Mouse (Mus musculus): ENCODE data around the gene Slc12a7.
"Not testable (repeated sequence)": the region's sequence is repeated elsewhere in the genome, so short reads cannot be mapped to it uniquely, and the experiment has no call there.

Slc12a7 gene

DNA sequence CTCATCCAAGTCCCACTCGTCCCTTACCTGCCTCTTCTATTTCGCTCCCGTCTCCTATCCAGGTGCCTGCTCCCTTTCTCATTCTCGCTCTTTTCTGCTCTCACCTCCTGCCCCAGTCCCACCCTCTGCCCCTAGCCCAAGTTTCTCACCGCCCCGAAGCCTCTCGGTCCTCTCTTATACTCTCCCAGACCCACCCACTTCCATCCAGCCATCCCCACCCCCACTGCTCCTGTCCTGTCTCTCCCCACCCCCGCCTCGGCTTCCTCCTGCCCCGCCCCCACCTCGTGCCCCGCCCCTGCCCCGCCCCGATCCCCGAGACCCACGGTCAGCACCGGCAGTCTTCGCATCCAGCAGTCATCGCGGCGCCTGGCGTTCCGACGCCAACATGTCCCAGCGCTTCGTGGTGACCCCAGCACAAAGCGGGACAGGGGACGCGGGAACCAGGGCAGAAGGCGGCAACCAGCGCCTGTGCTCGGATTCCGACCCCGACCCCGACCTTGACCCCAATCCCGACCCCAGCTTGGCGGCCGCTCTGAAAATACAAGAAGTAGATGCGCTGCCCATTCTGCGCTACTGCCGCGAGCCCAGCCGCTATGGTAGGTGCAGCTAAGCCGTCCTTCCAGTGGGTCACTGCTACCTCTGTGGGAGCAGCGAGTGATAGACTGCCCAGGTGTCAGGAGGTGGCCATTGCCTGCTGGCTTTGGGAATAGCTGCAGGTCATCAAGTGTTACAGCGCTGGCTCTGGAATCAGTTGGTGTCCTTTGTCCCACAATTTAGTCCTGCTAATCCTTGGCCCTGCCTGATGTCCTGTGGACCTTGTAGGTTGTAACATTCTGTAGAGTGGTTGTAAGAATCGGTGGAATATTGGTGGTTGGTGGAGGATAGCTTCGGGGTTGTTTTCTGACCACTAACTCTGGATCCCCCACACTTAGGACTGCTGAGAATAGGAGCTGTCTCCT, at the start of gene Slc12a7:
Gene Slc12a7 (plus strand): TSS at position 353 of the 959 bp plus-strand sequence.
- DNase-seq (ENCODE audit: low spot score in 2 of 2), result no peak

- no peak for DNase-seq (ENCODE audit: low spot score in 2 of 2)
Measured at GRCm38 (mm10) chr13:73683682-73684081, 49.2 kb upstream of the Slc12a7 start.

DNA sequence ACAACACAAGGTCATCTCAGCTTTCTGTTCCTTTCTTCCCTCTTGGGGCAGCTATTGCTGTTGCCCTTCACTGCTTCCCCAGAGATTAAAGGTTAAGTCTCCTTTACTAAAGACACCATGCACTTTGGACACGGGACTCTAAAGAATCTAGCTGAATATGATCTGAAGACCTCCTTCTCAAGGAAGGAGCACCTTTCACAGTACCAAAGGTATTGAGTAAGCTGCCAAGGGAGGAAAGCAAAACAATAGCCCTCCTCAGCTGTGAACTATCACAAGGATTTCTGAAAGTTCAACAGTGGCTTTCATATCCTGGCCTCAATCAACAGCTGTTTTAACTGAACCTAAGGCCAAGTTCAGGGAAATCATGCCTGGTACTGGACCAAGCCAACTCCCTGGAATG, 48.5 kb upstream of the Slc12a7 start:
- DNase-seq (ENCODE audit: low spot score in 2 of 2), result no peak

GRCm38 (mm10) chr13:73685502-73685901, 47.4 kb upstream of the Slc12a7 start:
- DNase-seq (ENCODE audit: low spot score in 2 of 2), result no peak

DNA sequence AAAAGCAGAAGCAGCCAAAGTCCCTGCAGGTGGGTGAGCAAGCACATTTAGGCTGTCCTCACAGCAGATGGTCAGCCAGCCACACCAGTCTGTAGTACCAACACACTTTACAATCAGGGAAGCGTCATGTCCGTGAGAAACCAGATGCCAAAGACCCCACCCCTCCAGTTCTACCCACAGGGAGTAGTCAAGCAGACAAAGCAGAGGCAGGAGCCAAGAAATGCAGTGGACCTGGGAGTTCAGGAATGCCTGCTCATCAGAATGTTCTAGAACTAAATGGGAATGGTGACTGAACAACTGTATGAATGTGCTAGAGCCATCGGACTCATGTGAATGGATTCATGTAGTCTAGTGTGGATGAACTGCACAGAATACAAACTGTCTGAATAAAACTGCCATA, 45.3 kb upstream of the Slc12a7 start:
- DNase-seq (ENCODE audit: low spot score in 2 of 2), result no peak

GRCm38 (mm10) chr13:73688934-73689333, 44.0 kb upstream of the Slc12a7 start:
- DNase-seq (ENCODE audit: low spot score in 2 of 2), result no peak

DNA sequence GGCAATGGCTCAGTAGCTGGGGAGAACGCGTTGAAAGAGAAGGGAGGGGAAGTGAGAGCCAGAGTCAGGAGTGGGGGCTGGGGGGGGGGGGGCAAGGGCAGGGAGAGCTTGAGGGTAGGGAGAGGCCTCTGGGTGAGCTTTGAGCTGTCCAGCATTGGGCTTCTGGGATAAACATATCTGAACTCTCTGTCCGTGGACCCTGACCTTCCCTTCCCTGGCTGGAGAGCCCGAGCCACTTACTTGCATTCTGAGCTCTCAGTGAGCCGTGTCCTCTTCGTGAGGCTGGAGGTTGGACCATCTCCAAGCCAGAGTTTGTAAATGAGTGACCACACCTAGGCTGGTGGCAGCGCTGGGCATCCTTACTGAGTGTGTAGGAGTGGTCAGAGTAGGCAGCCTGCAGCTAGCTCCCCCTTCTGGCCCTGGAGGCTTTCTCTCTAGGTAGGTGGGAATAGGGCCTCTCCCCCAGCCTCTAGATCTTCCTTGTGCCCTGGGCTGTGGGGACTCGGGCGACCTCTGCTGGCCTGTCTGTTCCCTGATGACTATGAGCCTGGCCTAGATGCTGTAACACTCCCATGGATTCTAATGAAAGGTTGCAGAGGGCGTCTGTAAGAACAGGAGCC, 40.5 kb upstream of the Slc12a7 start:
- peak in 1 of 2 experiments; percentile 54 for DNase-seq (ENCODE audit: low spot score in 2 of 2)

- DNase-seq (ENCODE audit: low spot score in 2 of 2), result no peak
Measured at GRCm38 (mm10) chr13:73693333-73693732, 39.6 kb upstream of the Slc12a7 start.

GRCm38 (mm10) chr13:73694972-73695371, 37.9 kb upstream of the Slc12a7 start:
- DNase-seq (ENCODE audit: low spot score in 2 of 2), result no peak

DNA sequence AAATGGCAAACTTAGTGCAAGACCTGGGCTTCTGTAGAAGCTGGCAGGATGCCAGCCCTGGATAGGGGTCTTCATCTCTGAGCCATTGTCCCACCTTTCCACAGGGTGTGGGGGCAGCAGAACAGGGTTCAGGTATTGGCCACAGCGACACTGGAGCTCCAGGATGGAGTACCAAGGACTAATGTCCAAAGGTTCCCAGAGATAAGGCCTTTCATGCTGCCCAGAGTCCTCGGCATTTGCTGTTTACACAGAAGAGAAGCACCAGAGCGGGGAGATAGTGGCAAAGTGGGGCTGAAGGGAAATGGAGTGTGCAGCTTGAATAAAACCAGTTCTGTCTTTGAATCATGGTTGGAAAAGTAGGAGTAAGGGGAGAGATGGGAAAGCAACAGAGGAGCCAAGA, 36.4 kb upstream of the Slc12a7 start:
- DNase-seq (ENCODE audit: low spot score in 2 of 2), result no peak

- no peak for DNase-seq (ENCODE audit: low spot score in 2 of 2)
Measured at GRCm38 (mm10) chr13:73699714-73700113, 33.2 kb upstream of the Slc12a7 start.

- no peak for DNase-seq (ENCODE audit: low spot score in 2 of 2)
Measured at GRCm38 (mm10) chr13:73700554-73700953, 32.3 kb upstream of the Slc12a7 start.

GRCm38 (mm10) chr13:73701161-73701883, 31.6 kb upstream of the Slc12a7 start:
- DNase-seq (ENCODE audit: low spot score in 2 of 2), result no peak

DNA sequence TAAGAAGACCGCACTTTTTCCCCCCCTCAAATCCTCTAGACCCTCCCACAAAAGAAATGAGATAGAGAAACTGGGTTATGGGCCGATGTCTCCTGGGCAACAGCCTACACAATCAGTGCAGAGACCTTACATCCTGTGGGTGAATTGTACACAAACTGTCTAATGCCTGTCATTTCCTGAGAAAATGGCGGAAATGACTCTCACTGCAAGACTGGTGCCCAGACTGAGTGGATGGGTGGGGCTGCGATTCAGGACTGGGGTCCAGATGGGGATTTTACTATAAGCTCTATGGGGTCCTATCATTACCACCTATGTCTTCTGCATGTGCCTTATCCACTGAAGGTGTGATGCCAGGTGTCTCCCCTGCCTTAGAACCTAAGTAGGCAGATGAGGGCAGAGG, 30.1 kb upstream of the Slc12a7 start:
- DNase-seq (ENCODE audit: low spot score in 2 of 2), result peak in 1 of 2 experiments; percentile 36

GRCm38 (mm10) chr13:73703486-73703885, 29.4 kb upstream of the Slc12a7 start:
- not testable (repeated sequence) for DNase-seq (ENCODE audit: low spot score in 2 of 2)

- no peak for DNase-seq (ENCODE audit: low spot score in 2 of 2)
Measured at GRCm38 (mm10) chr13:73704694-73705325, 28.1 kb upstream of the Slc12a7 start, which contains the start of gene Slc6a19. Gene Slc6a19 (minus strand): TSS chr13:73704865.

DNA sequence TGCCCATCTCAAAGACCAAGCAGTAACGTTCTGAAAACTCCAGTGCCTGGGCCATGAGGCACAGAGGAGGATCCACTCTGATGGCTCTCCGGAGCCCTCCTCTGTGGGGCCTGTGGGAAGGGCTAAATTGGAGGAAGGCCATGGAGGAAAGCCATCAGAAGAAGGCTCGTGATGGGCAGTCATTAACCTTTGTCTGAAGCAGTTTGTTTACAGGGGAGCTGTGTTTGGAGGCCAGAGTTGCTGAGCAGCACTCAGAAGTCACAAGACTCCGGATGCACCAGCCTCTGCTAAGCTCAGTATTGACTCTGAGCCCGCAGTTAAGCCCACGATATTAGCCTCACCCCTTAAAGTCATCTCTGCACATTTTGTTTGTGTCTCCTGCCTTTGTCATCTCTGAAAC, 23.4 kb upstream of the Slc12a7 start:
- DNase-seq (ENCODE audit: low spot score in 2 of 2), result no peak

DNA sequence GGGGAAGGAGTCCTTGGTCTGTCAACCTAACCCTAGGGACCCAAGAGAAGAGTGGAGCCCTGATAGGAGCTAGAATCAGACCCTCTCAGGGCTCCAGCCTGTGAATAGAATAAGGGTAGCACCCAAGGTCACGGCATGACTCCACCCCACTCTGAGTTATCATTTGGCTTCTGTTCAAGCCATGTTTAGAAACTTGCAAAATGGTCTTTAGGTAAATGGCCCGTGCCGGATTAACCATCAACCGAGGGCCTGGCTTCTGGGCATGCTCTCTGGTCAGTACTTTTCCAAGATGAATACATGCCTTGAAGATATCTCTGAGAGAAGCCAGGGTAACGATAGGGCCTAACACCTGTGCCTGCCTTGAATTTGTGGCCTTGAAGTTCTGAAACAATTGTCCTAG, 21.7 kb upstream of the Slc12a7 start:
- no peak for DNase-seq (ENCODE audit: low spot score in 2 of 2)

DNA sequence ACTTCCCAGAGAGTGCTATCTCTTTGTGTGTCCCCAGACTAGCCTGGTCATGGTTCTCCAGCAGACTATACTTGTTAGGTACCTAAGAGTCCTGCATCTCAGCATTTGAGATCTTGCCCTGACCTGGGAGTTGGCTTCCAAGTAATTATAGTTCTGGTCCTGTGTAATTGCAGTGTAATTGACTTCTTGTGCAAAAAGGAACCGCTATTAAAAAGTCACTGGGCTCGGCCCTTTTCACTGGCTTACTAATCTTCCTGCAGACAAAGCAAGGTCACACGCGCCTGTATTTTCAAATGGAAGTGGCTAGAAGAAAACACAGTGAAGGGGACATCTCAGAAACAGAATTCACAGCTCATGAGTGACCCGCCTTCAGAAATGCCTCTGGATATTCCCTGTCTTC, 21.1 kb upstream of the Slc12a7 start:
- DNase-seq (ENCODE audit: low spot score in 2 of 2), result no peak

DNA sequence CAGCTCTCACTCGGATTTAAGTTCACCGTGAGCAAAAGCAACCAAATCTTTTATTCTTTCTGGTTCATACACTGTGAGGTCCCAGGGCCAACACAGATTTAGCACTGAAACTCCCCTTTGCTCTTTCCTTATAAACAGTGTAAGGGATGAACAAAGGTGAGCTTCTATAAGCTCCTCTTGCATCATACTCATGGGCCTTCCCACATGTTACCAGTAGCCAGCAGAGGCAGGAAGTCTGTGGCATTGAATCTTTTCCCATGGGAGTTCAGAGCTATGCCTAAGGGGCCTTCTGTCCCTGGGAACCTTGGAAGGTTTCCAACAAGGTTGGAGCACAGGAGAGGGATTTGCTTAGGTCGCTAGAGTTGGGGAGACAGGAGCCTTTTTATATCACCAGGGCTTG, 20.7 kb upstream of the Slc12a7 start:
- DNase-seq (ENCODE audit: low spot score in 2 of 2), result no peak

DNA sequence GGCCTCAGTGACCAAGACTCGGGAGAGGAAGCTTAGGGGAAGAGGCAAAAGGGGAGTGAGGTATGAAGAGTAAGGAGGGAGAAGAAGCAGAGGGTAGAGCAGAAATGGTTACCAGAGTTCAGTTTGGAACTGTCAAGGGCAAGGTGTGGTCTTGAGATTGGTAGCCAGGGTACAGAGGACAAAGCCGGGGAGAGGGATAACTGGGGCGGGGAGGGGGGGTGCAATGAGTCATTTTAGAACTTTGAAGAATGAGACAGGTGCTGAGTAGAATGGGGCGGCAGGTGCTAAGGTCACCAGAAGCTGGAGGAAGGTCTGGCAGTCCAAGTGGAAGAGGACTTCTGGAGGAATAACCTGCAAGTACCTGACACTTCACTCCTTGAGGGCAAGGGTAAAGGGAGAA, 19.7 kb upstream of the Slc12a7 start:
- DNase-seq (ENCODE audit: low spot score in 2 of 2), result no peak

- no peak for DNase-seq (ENCODE audit: low spot score in 2 of 2)
Measured at GRCm38 (mm10) chr13:73714020-73714419, 18.9 kb upstream of the Slc12a7 start.
